Mouse (Mus musculus): ENCODE measurements at regions not wholly inside any gene's neighbourhood (a gene's known extent, or its start where the extent isn't known, plus 50 kb on each side); places are given as distances from the start of the nearest gene placed in this dataset.

DNA sequence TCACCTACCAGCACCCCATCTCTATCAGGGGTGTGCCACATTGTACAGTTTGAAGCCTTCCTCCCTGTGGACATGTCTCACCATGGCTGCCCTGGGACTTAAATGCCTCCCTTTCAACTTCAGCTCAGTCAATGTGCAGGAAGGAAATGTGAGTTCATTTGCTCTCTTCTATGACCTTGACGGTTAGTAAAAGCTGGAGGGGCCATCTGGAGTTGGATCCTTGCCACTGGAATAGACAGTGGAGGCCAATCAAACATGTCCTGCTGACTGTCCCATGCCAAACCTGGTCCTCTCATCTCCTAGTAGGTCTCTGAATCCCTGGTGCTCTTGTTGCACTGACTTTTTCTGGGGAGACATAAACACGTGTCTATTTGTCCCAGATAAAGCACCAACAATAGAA is 220.2 kb downstream of the Abcc12 start:
- no peak for DNase-seq (ENCODE audit: low spot score)

DNA sequence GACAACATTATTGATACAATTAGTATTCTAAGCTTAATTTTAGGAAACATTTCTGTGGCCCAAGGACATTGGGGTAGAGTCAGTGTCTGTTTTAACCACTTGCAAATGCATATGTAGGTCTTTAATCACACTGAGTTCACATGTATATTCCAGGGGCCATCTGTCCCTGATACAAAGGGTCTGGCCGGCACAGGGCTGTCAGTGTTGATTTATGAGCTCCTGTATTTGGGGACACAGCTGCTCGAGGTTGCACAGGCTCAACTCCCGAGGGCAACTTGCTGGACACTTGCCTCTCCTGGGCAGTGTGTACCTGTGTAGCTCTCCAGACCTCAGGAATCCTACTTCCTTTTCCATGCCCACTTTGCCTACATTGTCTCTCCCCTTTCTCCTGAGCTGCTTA is 221.0 kb downstream of the Abcc12 start:
- DNase-seq (ENCODE audit: low spot score), result no peak

DNA sequence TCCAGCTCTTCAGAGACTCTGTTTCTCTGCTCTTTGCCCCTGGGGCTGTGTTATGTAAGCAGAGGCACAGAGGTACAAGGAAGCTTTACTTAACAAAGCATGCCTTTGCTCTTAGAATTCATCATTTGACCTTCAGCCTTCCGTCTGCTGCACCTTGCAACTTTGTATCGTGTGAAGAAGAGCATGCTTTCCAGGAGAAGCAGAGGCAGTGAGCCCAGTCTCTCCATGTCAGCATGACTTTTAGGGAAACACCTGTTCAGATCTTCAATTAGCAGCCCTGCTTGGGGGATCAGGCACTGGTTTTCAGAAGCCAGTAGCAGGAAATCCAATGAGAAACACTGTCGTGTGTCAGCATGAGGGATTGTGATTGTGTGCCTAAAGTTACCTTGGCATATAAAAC is 226.7 kb downstream of the Abcc12 start:
- no peak for DNase-seq (ENCODE audit: low spot score)

GRCm38 (mm10) chr8:86351545-86352190 is 228.8 kb downstream of the Abcc12 start:
- no peak for DNase-seq (ENCODE audit: low spot score)

DNA sequence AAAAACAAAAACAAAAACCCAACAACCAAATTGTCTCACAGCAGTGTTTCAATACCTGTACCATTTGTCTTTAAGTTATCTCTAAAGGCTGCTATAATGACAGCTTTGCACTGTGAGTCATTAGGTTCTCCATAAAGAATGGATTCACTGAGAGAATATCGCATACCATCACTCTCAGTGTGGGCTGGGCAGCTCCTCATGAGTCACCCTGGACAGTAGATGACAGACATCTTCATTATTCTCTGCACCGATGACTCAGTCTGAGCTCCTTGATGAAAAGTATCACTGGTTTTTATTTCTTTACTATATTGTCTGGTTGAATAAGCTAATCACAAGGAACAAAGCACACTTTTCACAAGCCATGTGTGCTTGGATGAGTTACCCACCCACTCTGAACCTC is 230.4 kb downstream of the Abcc12 start:
- no peak for DNase-seq (ENCODE audit: low spot score)

DNA sequence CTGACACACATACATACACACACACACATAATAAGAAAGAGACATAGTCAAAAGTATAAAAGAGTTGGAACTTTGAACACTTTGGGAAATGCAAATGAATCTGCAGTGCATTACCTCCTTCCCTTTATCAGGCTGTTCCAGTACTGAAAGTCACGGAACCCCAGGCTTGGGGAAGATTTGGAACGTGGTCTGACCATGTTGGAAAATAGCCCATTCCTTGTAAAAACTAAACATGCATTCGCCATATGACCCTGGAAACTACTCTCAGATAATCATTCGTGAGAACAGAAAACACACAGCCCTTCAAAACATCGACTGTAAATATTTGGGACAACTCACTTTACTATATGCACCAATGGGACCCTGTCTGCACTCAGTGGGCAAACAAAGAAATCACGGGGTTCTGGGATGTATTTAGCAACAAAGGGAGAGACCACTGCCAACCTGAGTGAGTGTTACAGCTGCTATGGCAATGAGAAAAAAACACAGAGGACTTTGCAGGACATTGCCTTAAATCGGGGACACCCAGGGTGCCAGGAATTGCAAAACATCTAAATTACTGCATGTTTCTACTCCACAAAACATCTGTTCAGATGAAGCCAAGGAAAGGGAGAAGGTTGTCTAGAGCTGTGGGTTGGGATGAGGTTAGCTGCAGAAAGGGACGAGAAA is 238.3 kb downstream of the Abcc12 start:
- no peak for DNase-seq (ENCODE audit: low spot score)

- no peak for DNase-seq (ENCODE audit: low spot score)
Measured at GRCm38 (mm10) chr8:86338574-86339264, 241.8 kb downstream of the Abcc12 start.

DNA sequence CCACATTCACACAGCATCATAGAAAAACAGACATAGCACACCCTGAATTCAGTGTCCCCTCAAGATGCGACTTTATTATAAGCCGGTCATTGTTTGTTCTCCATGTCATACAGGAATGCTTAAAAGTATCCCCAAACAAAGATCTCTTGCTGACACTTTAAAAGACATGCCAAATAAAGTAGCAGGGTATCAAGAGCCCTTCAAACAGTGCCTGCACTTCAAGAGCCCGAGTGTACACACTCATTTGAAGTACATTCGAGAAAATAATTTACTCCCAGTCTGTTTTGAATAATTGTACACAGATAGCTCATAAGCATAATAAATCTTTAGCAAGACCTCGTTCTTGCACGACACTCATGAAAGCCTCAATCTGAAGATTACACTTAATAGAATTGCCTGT is 249.1 kb downstream of the Abcc12 start:
- DNase-seq (ENCODE audit: low spot score), result no peak

GRCm38 (mm10) chr8:86328626-86329025 is 251.9 kb downstream of the Abcc12 start:
- DNase-seq (ENCODE audit: low spot score), result no peak

DNA sequence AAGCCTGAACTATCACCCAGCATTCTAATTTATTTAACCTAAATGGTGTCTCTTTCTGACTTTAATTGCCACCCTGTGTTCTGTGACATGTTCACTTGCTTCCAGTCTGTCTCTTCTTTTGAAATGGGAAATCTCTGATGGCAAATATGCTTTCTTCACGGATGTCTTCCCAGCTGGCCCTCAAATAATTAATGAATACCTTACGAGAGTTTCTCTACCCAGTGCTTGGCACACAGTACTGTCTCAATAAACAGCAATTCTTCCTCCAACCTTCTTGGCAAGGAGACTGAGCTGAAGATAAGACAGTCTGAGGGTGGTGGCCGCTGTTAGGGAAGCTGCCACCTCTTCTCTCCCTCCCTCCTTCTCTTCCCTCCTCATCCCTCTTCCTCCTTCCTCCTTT is 252.5 kb downstream of the Abcc12 start:
- no peak for DNase-seq (ENCODE audit: low spot score)

DNA sequence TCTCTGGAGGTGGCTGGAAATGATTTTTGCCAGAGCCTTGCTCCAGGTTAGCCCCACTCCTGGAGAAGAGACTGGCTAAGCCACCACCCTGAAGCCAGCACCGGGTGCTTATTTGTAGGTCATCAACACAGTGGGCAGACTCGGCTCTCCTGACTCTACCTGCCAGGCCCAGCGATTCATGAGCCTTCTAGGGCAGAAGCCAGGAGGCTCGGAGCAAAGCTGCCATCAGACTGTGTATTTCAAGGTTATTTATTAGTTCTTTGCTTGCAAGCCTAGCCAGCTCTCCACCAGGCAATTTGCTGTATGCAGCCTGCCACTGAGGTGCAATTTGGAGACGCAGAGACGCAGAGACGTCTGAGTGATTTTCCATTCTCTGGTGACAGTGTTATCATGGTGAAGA is 255.4 kb downstream of the Abcc12 start:
- no peak for DNase-seq (ENCODE audit: low spot score)

- DNase-seq (ENCODE audit: low spot score), result no peak
Measured at GRCm38 (mm10) chr8:86324542-86324941, 255.9 kb downstream of the Abcc12 start.

DNA sequence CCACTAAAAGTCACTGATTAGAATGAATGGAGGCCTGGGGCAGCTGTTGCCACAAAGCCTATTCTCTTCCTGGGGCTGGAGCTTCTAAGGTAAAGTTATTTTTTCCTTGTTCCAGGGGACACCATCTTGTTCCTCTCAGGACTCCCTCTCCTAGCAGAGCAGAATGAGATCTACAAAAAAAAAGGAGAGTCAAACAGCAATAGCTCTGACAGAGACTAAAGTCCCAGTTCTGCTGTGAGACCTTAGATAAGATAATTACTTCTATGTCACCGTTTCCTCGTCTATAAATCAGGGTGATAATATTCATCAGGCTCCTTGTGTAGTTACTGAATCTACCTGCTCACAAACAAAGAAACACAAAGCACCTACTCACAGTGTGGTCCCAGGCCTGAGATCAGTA is 256.7 kb downstream of the Abcc12 start:
- DNase-seq (ENCODE audit: low spot score), result no peak

- DNase-seq (ENCODE audit: low spot score), result no peak
Measured at GRCm38 (mm10) chr8:86322494-86322893, 258.0 kb downstream of the Abcc12 start.

DNA sequence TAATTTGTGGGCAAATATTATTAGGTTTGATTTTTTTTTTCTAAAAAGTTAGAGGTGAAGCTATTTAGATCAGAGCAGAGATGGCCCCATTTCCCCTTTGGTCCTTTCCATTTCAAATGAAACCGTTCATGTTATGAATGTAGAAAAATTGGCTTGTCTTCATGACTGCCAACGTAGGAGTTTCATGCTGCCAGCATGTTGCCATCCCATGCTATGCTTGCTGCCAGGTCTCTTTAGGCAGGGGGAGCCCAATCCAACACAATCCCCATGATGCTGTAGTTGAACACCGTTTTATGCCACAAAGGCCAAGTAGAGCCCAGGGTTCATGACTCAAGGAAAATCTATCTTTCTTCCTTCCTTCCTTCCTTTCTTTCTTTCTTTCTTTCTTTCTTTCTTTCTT is 259.5 kb downstream of the Abcc12 start:
- no peak for DNase-seq (ENCODE audit: low spot score)

DNA sequence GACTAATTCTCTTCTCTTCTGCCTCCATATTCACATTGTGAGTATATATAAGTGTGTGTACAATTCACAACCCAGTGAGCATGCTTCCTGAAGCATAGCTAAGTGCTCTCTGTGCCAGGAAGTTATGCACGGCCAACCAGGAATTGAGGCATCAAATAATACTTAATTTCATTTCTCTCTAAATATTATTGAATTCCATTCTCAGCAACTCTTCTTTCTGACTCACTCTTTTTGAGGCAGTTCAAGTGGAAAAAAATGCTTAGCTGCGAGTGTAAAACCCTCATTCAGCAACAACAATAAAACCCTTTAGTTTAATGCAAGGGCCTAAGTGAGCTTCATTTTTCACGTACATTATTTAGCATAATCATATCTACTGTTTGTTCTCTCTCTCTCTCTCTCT is 262.0 kb downstream of the Abcc12 start:
- DNase-seq (ENCODE audit: low spot score), result no peak

DNA sequence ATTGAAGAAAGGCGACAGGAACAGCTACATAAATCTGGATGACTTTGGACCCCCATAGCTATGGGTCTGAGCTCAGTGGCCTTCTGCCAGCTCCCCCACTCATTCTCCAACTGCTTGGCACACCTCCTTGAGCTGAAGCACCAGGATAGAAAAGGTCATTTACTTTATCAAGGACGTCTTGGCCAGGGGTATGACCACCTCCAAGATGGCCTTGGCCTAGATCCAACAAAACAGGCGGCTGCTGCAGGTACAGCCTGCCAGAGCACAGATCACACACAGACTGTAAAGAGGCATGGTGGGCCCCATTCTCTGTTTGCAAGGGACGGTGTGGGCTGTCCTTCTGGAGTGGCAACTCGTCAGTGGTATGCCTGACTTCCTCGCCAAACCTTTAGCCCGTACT is 264.2 kb downstream of the Abcc12 start:
- DNase-seq (ENCODE audit: low spot score), result no peak

DNA sequence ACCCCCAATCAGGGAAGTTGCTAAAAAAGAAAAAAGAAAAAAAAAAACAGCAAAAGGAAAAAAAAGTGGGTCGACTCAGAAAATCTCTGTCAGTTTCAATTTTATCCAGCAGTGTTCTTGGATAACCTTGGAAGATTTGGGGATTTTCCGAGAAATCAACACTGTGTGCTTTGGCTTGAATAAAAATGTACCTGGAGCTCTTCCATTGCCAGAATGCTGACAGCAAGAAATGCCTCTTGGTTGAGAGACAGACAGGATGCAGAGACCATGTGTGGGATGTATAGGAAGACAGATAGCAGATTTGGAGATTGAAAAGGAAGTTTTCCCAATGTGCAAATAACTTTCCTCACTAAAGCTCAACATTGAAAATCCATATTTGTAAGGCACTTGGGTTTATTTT is 271.0 kb downstream of the Abcc12 start:
- no peak for DNase-seq (ENCODE audit: low spot score)

DNA sequence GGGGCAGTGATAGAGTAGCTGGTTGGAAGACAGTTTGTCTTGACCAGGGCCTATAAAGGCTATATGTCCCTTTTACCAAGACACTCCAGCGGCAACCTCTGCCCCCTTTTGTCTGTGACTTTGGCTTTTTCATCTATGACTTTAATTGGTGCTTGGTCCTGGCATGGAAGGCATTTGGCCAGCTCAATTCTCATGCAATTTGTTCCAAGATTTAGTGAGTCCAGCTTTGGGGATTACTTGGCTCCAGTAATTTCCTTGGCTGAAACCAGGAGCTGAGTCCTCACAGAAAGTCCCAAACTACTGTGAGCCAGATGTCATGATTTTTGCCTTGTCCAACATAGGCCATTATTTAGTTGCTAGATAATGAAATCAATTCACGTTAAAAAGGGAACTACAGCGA is 273.1 kb downstream of the Abcc12 start:
- DNase-seq (ENCODE audit: low spot score), result no peak

GRCm38 (mm10) chr8:86301885-86302509 is 278.5 kb downstream of the Abcc12 start:
- DNase-seq (ENCODE audit: low spot score), result no peak

- no peak for DNase-seq (ENCODE audit: low spot score)
Measured at GRCm38 (mm10) chr8:86288713-86289384, 291.6 kb downstream of the Abcc12 start.

- DNase-seq (ENCODE audit: low spot score), result no peak
Measured at GRCm38 (mm10) chr8:86282922-86283321, 297.6 kb downstream of the Abcc12 start.

Data from ovary, adult 18-20 months (tissue).